Mouse (Mus musculus) splenic B cell, adult 2 months (primary cell): ENCODE results near the gene Bmp7.
A peak's percentile ranks its signal among the peaks of the same experiment; 100 is the strongest.

Source experiments
- DNase-seq: peaks from one replicate; pipeline ENCODE4 v3.0.0-alpha.2; 2011; ENCODE audit warnings: low read depth, low spot score
- H3K27me3 ChIP-seq: 2 replicates; pipeline ENCODE4 v1.6.1; 2012; ENCODE audit warnings: mild to moderate bottlenecking, low read length, moderate library complexity, mixed read lengths; ENCODE audit not compliant: control insufficient read depth, poor library complexity, insufficient read depth, severe bottlenecking
- H3K36me3 ChIP-seq: 2 replicates; pipeline ENCODE4 v1.6.1; 2012; ENCODE audit warnings: mild to moderate bottlenecking, low read length, moderate library complexity, mixed read lengths; ENCODE audit not compliant: control insufficient read depth, poor library complexity, insufficient read depth, severe bottlenecking

Gene Bmp7

GRCm38 (mm10) chr2:172862850-172863468 lies 77.2 kb downstream of the Bmp7 start:
- no peaks in the 10 kb centered on the region for H3K36me3 ChIP-seq
- DNase-seq, result no peak
- no peaks in the 10 kb centered on the region for H3K27me3 ChIP-seq

- no peaks in the 10 kb centered on the region for H3K27me3 ChIP-seq
- no peaks in the 10 kb centered on the region for H3K36me3 ChIP-seq
- no peak for DNase-seq
Measured at GRCm38 (mm10) chr2:172862424-172862823, 77.7 kb downstream of the Bmp7 start.

GRCm38 (mm10) chr2:172861590-172861989 lies 78.5 kb downstream of the Bmp7 start:
- DNase-seq, result no peak
- H3K27me3 ChIP-seq, result no peaks in the 10 kb centered on the region
- H3K36me3 ChIP-seq, result no peaks in the 10 kb centered on the region

GRCm38 (mm10) chr2:172860593-172860992 lies 79.5 kb downstream of the Bmp7 start:
- DNase-seq, result no peak
- no peaks in the 10 kb centered on the region for H3K27me3 ChIP-seq
- no peaks in the 10 kb centered on the region for H3K36me3 ChIP-seq

GRCm38 (mm10) chr2:172860104-172860503 lies 80.0 kb downstream of the Bmp7 start:
- no peak for DNase-seq
- Histone ChIP-seq H3K27me3 (no peaks in the 10 kb centered on the region), H3K36me3 (no peaks in the 10 kb centered on the region)

GRCm38 (mm10) chr2:172857048-172857447 lies 83.1 kb downstream of the Bmp7 start:
- Histone ChIP-seq H3K27me3 (no peaks in the 10 kb centered on the region), H3K36me3 (no peaks in the 10 kb centered on the region)
- DNase-seq, result no peak

- no peaks in the 10 kb centered on the region for H3K36me3 ChIP-seq
- no peaks in the 10 kb centered on the region for H3K27me3 ChIP-seq
- DNase-seq, result no peak
Measured at GRCm38 (mm10) chr2:172856549-172856948, 83.6 kb downstream of the Bmp7 start.

GRCm38 (mm10) chr2:172854136-172854535 lies 86.0 kb downstream of the Bmp7 start:
- no peaks in the 10 kb centered on the region for H3K27me3 ChIP-seq
- no peak for DNase-seq
- H3K36me3 ChIP-seq, result no peaks in the 10 kb centered on the region

- Histone ChIP-seq H3K27me3 (no peaks in the 10 kb centered on the region), H3K36me3 (no peaks in the 10 kb centered on the region)
- no peak for DNase-seq
Measured at GRCm38 (mm10) chr2:172851773-172852172, 88.3 kb downstream of the Bmp7 start.

- Histone ChIP-seq H3K27me3 (no peaks in the 10 kb centered on the region), H3K36me3 (no peaks in the 10 kb centered on the region)
- peak; percentile 43 for DNase-seq
Measured at GRCm38 (mm10) chr2:172848193-172848592, 91.9 kb downstream of the Bmp7 start.

GRCm38 (mm10) chr2:172846311-172846575 lies 93.9 kb downstream of the Bmp7 start:
- Histone ChIP-seq H3K36me3 (no peaks in the 10 kb centered on the region), H3K27me3 (no peaks in the 10 kb centered on the region)
- DNase-seq, result no peak

GRCm38 (mm10) chr2:172845536-172846310 lies 94.4 kb downstream of the Bmp7 start:
- Histone ChIP-seq H3K27me3 (no peaks in the 10 kb centered on the region), H3K36me3 (no peaks in the 10 kb centered on the region)
- DNase-seq, result no peak

GRCm38 (mm10) chr2:172843903-172844302 lies 96.2 kb downstream of the Bmp7 start:
- no peak for DNase-seq

GRCm38 (mm10) chr2:172842306-172842705 lies 97.8 kb downstream of the Bmp7 start:
- no peak for DNase-seq
- no peaks in the 10 kb centered on the region for H3K27me3 ChIP-seq

More at GRCm38 (mm10) chr2:172843903-172844302, 96.2 kb downstream of the Bmp7 start:
- H3K27me3 ChIP-seq, result no peaks in the 10 kb centered on the region
- no peaks in the 10 kb centered on the region for H3K36me3 ChIP-seq

GRCm38 (mm10) chr2:172840905-172841750 lies 99.0 kb downstream of the Bmp7 start:
- no peaks in the 10 kb centered on the region for H3K36me3 ChIP-seq

More at GRCm38 (mm10) chr2:172842306-172842705, 97.8 kb downstream of the Bmp7 start:
- no peaks in the 10 kb centered on the region for H3K36me3 ChIP-seq

More at GRCm38 (mm10) chr2:172840905-172841750, 99.0 kb downstream of the Bmp7 start:
- H3K27me3 ChIP-seq, result no peaks in the 10 kb centered on the region
- no peak for DNase-seq
